Mouse (Mus musculus): Measurements from ENCODE around the gene Map2k4.

DNA sequence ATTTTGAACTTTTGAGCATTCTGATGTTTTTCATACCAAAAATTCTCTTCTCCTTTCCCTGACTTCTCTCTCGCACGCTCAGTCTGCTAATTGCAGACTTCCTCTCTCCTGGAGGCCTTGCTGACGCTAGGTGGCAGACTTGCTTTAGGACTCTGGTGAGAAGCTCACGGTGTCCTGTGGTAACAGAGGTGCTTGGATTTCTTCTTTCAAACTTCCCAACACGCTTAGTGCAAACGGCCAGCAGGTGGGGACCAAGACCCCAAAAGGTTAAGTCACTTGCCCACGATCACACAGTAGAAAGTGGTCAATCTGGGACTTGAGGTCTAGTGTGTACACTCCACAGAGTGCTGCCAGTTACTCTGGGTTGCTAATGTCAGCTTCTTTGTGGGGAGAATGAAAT, 32.8 kb upstream of the Map2k4 start:
- no peak for TF ChIP-seq USF1 (IDR thresholded peaks at IDR 0.05; ENCODE audit: low read depth)
- no peak for TF ChIP-seq CTCF (IDR thresholded peaks at IDR 0.05; ENCODE audit: control insufficient read depth, insufficient read depth, insufficient read length)
- no peak for TF ChIP-seq CEBPB (IDR thresholded peaks at IDR 0.05; ENCODE audit: low read depth)
- TF ChIP-seq MYOG (IDR thresholded peaks at IDR 0.05; ENCODE audit: control insufficient read depth, extremely low read depth, insufficient read length), result no peak
- no peak for TF ChIP-seq MAX (IDR thresholded peaks at IDR 0.05)

All from C2C12 (cell line).